Mouse (Mus musculus): ENCODE data around the gene Tns2. TPM values are rescaled to one million over a fixed set of nuclear protein-coding genes. Genes with fewer than 3 reads are reported as not detected.

Tns2 gene
- polyA plus RNA-seq (2015; fragmentation: Nextera tagmentation; extraction: Ambion mirVana): 40.1 and 49.3 TPM in 2 replicates

DNA sequence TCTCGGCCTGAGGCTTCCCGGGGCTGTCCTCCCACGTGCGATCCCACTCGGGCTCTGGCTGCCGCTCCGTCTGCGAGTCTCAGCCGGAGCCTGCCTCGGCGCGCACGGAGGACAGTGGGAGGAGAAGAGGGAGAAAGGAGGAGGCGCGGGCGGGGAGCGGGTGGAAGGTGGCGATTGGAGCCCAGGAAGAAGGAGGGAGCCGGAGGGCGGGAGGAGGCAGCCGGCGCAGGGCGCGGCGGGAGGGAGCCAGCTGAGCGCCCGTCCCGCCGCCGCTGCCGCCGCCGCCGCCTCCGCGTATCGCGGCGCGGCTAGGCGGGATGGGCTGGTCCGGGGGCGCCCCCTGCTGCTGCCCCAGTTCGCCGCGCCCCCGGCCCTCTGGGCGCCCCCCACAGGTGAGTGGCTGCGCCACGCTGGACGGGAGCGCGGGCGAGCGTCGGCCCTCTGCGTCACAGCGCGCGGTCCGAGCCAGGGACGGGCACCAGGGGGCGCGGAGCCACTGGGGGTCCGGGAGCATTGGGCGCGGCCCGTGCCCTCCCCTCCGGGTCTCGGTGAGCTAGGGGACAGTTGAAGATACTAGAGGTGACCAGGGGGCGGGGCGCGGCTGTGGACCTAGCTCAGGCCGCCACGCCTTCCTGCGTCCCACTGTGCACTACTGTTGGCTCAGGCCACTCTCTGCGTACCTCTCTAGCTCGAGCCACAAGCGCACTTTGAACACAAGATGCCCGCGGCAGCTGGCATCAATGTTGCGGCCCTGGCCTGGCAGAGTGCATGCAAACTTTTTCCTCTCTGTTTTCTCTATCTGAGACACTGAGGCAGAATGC lies at the start of gene Tns2:
Gene Tns2 (plus strand): TSS at position 253 of the 821 bp plus-strand sequence.
- H3K4me1 ChIP-seq: peaks cover 74% of the 10 kb centered on the region
- no peaks in the 10 kb centered on the region for H3K9me3 ChIP-seq
- WGBS: under 1% methylated on average over 57 of the region's 82 CpGs

GRCm38 (mm10) chr15:102051920-102052683 lies 48.1 kb upstream of the Tns2 start:
- peak; percentile 86 for ATAC-seq (ENCODE audit: insufficient number of reproducible peaks, insufficient read depth, low FRiP score, low TSS enrichment, low read depth)
- H3K9me3 ChIP-seq: no peaks in the 10 kb centered on the region
- under 1% methylated on average over 25 of the region's 33 CpGs for WGBS
- peak overlapping the region; percentile 46 for H3K4me3 ChIP-seq
- 0 out of 2 replicates have a peak, but pooled peaks cover 4% of the 10 kb centered on the region for H3K4me1 ChIP-seq
- H3K9ac ChIP-seq: peak overlapping the region; percentile 71
- H3K36me3 ChIP-seq: no peaks in the 10 kb centered on the region
- H3K27ac ChIP-seq: peak overlapping the region; percentile 74
- peak overlapping the region; percentile 73 for H3K4me2 ChIP-seq
- no peaks in the 10 kb centered on the region for H3K27me3 ChIP-seq

More for the DNA sequence above, at the start of gene Tns2:
- peaks cover 27% of the 10 kb centered on the region for H3K36me3 ChIP-seq
- peak; percentile 69 for ATAC-seq (ENCODE audit: insufficient number of reproducible peaks, insufficient read depth, low FRiP score, low TSS enrichment, low read depth)
- H3K27me3 ChIP-seq: no peaks in the 10 kb centered on the region
- peak within 1 kb of the TSS; percentile 81 for H3K4me2 ChIP-seq
- H3K9ac ChIP-seq: peak within 1 kb of the TSS; percentile 81
- H3K27ac ChIP-seq: peak within 1 kb of the TSS; percentile 99
- peak within 1 kb of the TSS; percentile 52 for H3K4me3 ChIP-seq

- H3K4me1 ChIP-seq: 0 out of 2 replicates have a peak, but pooled peaks cover 4% of the 10 kb centered on the region
- H3K4me2 ChIP-seq: no peak overlapping the region
- no peaks in the 10 kb centered on the region for H3K9me3 ChIP-seq
- H3K4me3 ChIP-seq: no peak overlapping the region
- H3K27ac ChIP-seq: no peak overlapping the region
- H3K27me3 ChIP-seq: no peaks in the 10 kb centered on the region
- WGBS: 88% methylated on average over 15 of the region's 15 CpGs
- no peak for ATAC-seq (ENCODE audit: insufficient number of reproducible peaks, insufficient read depth, low FRiP score, low TSS enrichment, low read depth)
- no peaks in the 10 kb centered on the region for H3K36me3 ChIP-seq
- no peak overlapping the region for H3K9ac ChIP-seq
Measured at GRCm38 (mm10) chr15:102056495-102057174, 43.6 kb upstream of the Tns2 start.

GRCm38 (mm10) chr15:102065661-102066325 lies 34.4 kb upstream of the Tns2 start:
- ATAC-seq (ENCODE audit: insufficient number of reproducible peaks, insufficient read depth, low FRiP score, low TSS enrichment, low read depth): peak; percentile 66; the same call in 1 of the 2 replicates
- peak overlapping the region; percentile 2; the same call in 1 of the 2 replicates for H3K9ac ChIP-seq
- H3K4me1 ChIP-seq: peaks cover 9% of the 10 kb centered on the region
- no peak overlapping the region for H3K4me3 ChIP-seq
- H3K4me2 ChIP-seq: peak overlapping the region; percentile 12
- H3K27ac ChIP-seq: no peak overlapping the region
- no peaks in the 10 kb centered on the region for H3K9me3 ChIP-seq
- H3K27me3 ChIP-seq: peaks cover 12% of the 10 kb centered on the region
- WGBS: 6% methylated on average over 20 of the region's 20 CpGs
- H3K36me3 ChIP-seq: no peaks in the 10 kb centered on the region

GRCm38 (mm10) chr15:102070476-102071467 lies 29.4 kb upstream of the Tns2 start:
- Histone ChIP-seq H3K4me2 (no peak overlapping the region), H3K27ac (no peak overlapping the region), H3K4me1 (peaks cover 15% of the 10 kb centered on the region), H3K9me3 (no peaks in the 10 kb centered on the region), H3K36me3 (no peaks in the 10 kb centered on the region), H3K9ac (no peak overlapping the region), H3K4me3 (no peak overlapping the region), H3K27me3 (peaks cover 12% of the 10 kb centered on the region)
- WGBS: 75% methylated on average over 13 of the region's 13 CpGs
- no peak for ATAC-seq (ENCODE audit: insufficient number of reproducible peaks, insufficient read depth, low FRiP score, low TSS enrichment, low read depth)

GRCm38 (mm10) chr15:102072963-102073558 lies 27.2 kb upstream of the Tns2 start:
- Histone ChIP-seq H3K9me3 (no peaks in the 10 kb centered on the region), H3K4me3 (peak overlapping the region; percentile 95), H3K27ac (0 out of 2 replicates have a peak overlapping the region, but pooled peaks have one; percentile 8), H3K4me1 (peaks cover 17% of the 10 kb centered on the region), H3K4me2 (peak overlapping the region; percentile 88), H3K9ac (peak overlapping the region; percentile 99; the same call in 1 of the 2 replicates), H3K27me3 (no peaks in the 10 kb centered on the region), H3K36me3 (no peaks in the 10 kb centered on the region)
- 16% methylated on average over 6 of the region's 6 CpGs for WGBS
- ATAC-seq (ENCODE audit: insufficient number of reproducible peaks, insufficient read depth, low FRiP score, low TSS enrichment, low read depth): no peak

DNA sequence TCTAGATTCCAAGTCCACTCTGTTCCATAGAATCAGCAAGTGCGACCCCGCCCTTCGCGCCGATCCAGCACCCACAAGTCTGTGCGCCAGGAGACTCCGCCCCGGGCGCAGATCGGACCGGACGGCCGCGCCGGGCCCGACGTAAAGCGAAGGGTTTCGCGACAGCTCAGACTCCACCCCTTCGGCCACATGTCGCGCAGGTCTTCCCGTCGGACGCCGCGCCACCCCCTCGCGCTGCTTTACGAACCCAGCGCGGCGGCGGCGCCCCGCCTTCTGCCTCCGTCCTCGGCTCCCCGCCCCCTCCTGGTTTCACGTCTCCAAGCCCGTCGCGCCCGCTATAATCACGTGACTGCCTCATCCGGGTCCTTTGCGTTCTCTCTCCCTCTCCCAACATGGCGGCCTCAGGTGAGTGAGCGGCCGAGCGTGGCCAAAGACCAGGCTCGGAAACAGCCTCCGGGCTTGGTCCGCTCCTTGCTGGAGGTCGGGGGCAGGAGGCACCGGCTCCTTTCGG lies 26.6 kb upstream of the Tns2 start, which contains the start of gene Eif4b:
Gene Eif4b (plus strand): TSS at position 215 of the 511 bp plus-strand sequence.
- H3K27me3 ChIP-seq: no peaks in the 10 kb centered on the region

DNA sequence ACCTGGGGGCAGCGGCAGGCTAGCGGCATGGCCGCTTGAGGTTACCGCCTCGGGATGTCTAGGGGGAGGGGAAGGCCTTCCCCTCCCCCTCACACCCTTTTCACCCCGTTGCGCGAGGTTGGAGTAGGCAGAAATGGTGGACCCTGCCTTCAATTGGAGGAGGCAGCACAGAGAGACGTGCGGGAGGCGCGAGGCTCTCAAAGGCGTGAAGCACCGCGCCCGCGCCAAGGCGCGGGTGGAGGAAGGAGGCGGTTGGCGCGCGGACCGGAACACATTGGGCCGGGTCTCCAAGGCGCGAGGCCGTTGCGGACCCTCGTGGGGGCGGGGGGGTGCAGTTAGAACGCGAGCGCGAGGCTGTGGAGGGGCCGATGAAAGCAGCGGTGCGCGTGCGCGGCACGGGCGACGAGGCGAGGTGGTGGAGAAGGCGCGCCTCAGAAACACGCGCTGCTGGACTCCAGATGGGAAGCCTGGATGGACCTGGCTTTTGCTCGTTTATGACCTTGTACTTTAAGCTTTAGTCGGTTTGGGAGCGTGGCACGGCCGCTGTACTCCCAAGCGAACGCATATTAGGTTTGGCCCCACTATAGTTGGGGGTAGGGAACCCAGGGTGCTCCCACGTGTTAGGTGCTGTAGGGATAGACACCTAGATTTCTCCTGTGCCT lies 26.0 kb upstream of the Tns2 start:
- ATAC-seq (ENCODE audit: insufficient number of reproducible peaks, insufficient read depth, low FRiP score, low TSS enrichment, low read depth): peak; percentile 56
- H3K4me2 ChIP-seq: peak overlapping the region; percentile 88
- H3K9ac ChIP-seq: peak overlapping the region; percentile 99
- peak overlapping the region; percentile 95 for H3K4me3 ChIP-seq
- H3K27me3 ChIP-seq: no peaks in the 10 kb centered on the region
- H3K36me3 ChIP-seq: no peaks in the 10 kb centered on the region
- H3K9me3 ChIP-seq: no peaks in the 10 kb centered on the region
- WGBS: under 1% methylated on average over 57 of the region's 57 CpGs
- peak overlapping the region; percentile 98 for H3K27ac ChIP-seq
- peaks cover 17% of the 10 kb centered on the region for H3K4me1 ChIP-seq

More for the DNA sequence above, 26.6 kb upstream of the Tns2 start, which contains the start of gene Eif4b:
- Histone ChIP-seq H3K27ac (peak within 1 kb of the TSS; percentile 98), H3K4me3 (peak within 1 kb of the TSS; percentile 95), H3K4me2 (peak within 1 kb of the TSS; percentile 88), H3K4me1 (peaks cover 17% of the 10 kb centered on the region), H3K9ac (peak within 1 kb of the TSS; percentile 99), H3K9me3 (no peaks in the 10 kb centered on the region), H3K36me3 (no peaks in the 10 kb centered on the region)
- ATAC-seq (ENCODE audit: insufficient number of reproducible peaks, insufficient read depth, low FRiP score, low TSS enrichment, low read depth): peak; percentile 88
- WGBS: under 1% methylated on average over 58 of the region's 58 CpGs

DNA sequence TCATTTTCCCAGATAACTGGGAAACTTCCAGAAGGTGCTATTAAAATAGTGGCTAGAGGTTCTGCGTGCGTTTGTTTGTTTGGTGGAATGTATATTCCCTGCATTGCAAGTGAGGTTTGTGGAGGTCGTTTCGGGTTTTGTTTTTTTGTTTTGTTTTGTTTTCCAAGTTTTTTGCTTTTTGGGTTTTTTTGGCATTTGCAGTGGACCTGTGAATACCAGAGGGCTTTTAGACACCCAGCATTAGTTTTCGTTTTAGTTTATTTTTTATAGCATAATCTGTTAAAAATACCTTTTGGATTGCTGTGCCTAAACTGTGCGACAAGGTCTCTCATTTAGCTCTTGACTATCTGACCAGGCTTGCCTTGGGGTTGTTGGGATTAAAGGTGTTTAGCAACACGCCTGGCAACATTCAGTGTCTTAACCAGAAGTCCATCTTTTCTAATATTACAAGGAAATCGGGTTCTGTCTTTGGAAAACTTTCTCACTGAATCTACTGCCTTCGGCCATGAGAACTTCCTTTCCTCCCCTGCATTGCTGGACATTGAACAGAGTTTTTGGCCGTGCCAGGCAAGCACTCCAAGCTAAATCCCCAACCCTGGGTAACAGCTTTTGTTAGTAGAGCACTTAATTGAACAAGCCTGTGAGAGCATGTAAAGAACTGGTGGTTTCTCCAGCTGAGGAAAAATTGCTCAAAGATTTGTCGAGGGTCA lies 25.2 kb upstream of the Tns2 start:
- Histone ChIP-seq H3K27ac (peak overlapping the region; percentile 98), H3K36me3 (no peaks in the 10 kb centered on the region), H3K4me1 (peaks cover 13% of the 10 kb centered on the region), H3K4me3 (peak overlapping the region; percentile 95), H3K27me3 (no peaks in the 10 kb centered on the region), H3K4me2 (peak overlapping the region; percentile 88), H3K9ac (peak overlapping the region; percentile 99), H3K9me3 (no peaks in the 10 kb centered on the region)
- 6% methylated on average over 11 of the region's 11 CpGs for WGBS
- no peak for ATAC-seq (ENCODE audit: insufficient number of reproducible peaks, insufficient read depth, low FRiP score, low TSS enrichment, low read depth)
